Mouse (Mus musculus) stomach, embryonic 16.5 days (tissue): ENCODE measurements around the gene Etfbkmt. TPM values are rescaled to one million over a fixed set of nuclear protein-coding genes. Genes with fewer than 3 reads are reported as not detected.
A peak's percentile ranks its signal among the peaks of the same experiment; 100 is the strongest.
"Not testable (repeated sequence)": the region's sequence is repeated elsewhere in the genome, so short reads cannot be mapped to it uniquely, and the experiment has no call there.

ENCODE experiments used
- ATAC-seq: fragments of 200-750 bp; cut with Nextera tagmentation; 2 replicates; pipeline ENCODE4 v1.8.0; 2017; ENCODE audit warnings: moderate number of reproducible peaks, moderate TSS enrichment; ENCODE audit not compliant: insufficient read depth, low FRiP score
- H3K27ac ChIP-seq: fragments of 300-500 bp; sonication (generic); 2 replicates; pipeline ENCODE4 v1.5.1; 2014; ENCODE audit warnings: low read length
- H3K27me3 ChIP-seq: fragments of 300-500 bp; sonication (generic); 2 replicates; pipeline ENCODE4 v1.6.1; 2014; ENCODE audit warnings: low read length, control low read depth, mixed read lengths; ENCODE audit not compliant: control insufficient read depth, insufficient read depth
- H3K36me3 ChIP-seq: fragments of 300-500 bp; sonication (generic); 2 replicates; pipeline ENCODE4 v1.6.1; 2014; ENCODE audit warnings: low read length; ENCODE audit not compliant: control insufficient read depth, insufficient read depth
- H3K4me1 ChIP-seq: fragments of 300-500 bp; sonication (generic); 2 replicates; pipeline ENCODE4 v1.6.1; 2014; ENCODE audit warnings: low read length, control low read depth, mixed read lengths; ENCODE audit not compliant: control insufficient read depth, insufficient read depth
- H3K4me2 ChIP-seq: fragments of 300-500 bp; sonication (generic); 2 replicates; pipeline ENCODE4 v1.6.1; 2014; ENCODE audit warnings: low read depth, low read length, mixed read lengths
- H3K4me3 ChIP-seq: fragments of 300-500 bp; sonication (generic); replicated peaks from 2 replicates; pipeline ENCODE4 v1.5.1; 2014; ENCODE audit warnings: mild to moderate bottlenecking, low read length
- H3K9ac ChIP-seq: fragments of 300-500 bp; sonication (generic); 2 replicates; pipeline ENCODE4 v1.6.1; 2014; ENCODE audit warnings: low read length
- H3K9me3 ChIP-seq: fragments of 300-500 bp; sonication (generic); replicated peaks from 2 replicates; pipeline ENCODE4 v1.6.1; 2016; ENCODE audit warnings: low read length, control low read depth; ENCODE audit not compliant: control insufficient read depth
- WGBS: fragments of 180-500 bp; shearing (Covaris S2); extraction: QIAGEN DNeasy Blood & Tissue Kit; methylation state at CpG from one replicate; pipeline ENCODE4 v1.1.7; 2014; 5-methylcytosine and 5-hydroxymethylcytosine counted together
- polyA plus RNA-seq: library from polyadenylated mRNA; unstranded; fragments of >200 nt; fragmentation: Nextera tagmentation; extraction: Ambion mirVana; gene quantifications from 2 replicates; pipeline ENCODE4 v1.2.1, GENCODE M21; 2015

The Etfbkmt gene
- polyA plus RNA-seq, 1 experiment from 2014 or later: 18.1 TPM

- H3K4me3 ChIP-seq: peak within 1 kb of the TSS; percentile 91
- peak; percentile 99 for ATAC-seq
- WGBS: under 1% methylated on average over 34 of the region's 34 CpGs
Measured at GRCm38 (mm10) chr6:149188041-149188924, 48.6 kb downstream of the Etfbkmt start, which contains the start of gene Amn1. Amn1 (minus strand) TSS chr6:149188712.

GRCm38 (mm10) chr6:149188925-149189257, 49.2 kb downstream of the Etfbkmt start:
- ATAC-seq: peak; percentile 53
- H3K27me3 ChIP-seq: no peaks in the 10 kb centered on the region
- peaks cover 10% of the 10 kb centered on the region; the same call in 1 of the 2 replicates for H3K4me1 ChIP-seq
- peak overlapping the region; percentile 91 for H3K4me3 ChIP-seq
- H3K4me2 ChIP-seq: peak overlapping the region; percentile 69
- H3K36me3 ChIP-seq: peaks cover 3% of the 10 kb centered on the region; the same call in 1 of the 2 replicates
- H3K9me3 ChIP-seq: no peaks in the 10 kb centered on the region
- H3K27ac ChIP-seq: peak overlapping the region; percentile 57; the same call in 1 of the 2 replicates
- peak overlapping the region; percentile 69 for H3K9ac ChIP-seq
- 31% methylated on average over 8 of the region's 8 CpGs for WGBS

More at GRCm38 (mm10) chr6:149188041-149188924, 48.6 kb downstream of the Etfbkmt start, which contains the start of gene Amn1:
- Histone ChIP-seq H3K4me2 (peak within 1 kb of the TSS; percentile 69), H3K9ac (peak within 1 kb of the TSS; percentile 98), H3K4me1 (peaks cover 5% of the 10 kb centered on the region; the same call in 1 of the 2 replicates), H3K9me3 (no peaks in the 10 kb centered on the region), H3K36me3 (peaks cover 5% of the 10 kb centered on the region; the same call in 1 of the 2 replicates), H3K27me3 (no peaks in the 10 kb centered on the region), H3K27ac (peak within 1 kb of the TSS; percentile 95)

- Histone ChIP-seq H3K9me3 (no peaks in the 10 kb centered on the region), H3K9ac (no peak overlapping the region), H3K4me3 (no peak overlapping the region), H3K4me1 (peaks cover 10% of the 10 kb centered on the region; the same call in 1 of the 2 replicates), H3K27ac (no peak overlapping the region), H3K4me2 (0 out of 2 replicates have a peak overlapping the region, but pooled peaks have one; percentile 69), H3K36me3 (no peaks in the 10 kb centered on the region), H3K27me3 (no peaks in the 10 kb centered on the region)
- no peak for ATAC-seq
- WGBS: 93% methylated on average over 16 of the region's 16 CpGs
Measured at GRCm38 (mm10) chr6:149189340-149189922, 49.8 kb downstream of the Etfbkmt start.

GRCm38 (mm10) chr6:149191951-149192350, 52.3 kb downstream of the Etfbkmt start:
- H3K4me2 ChIP-seq, H3K9ac ChIP-seq, H3K9me3 ChIP-seq, H3K27ac ChIP-seq, H3K27me3 ChIP-seq, H3K4me3 ChIP-seq, ATAC-seq, H3K36me3 ChIP-seq: not testable (repeated sequence)
- 78% methylated on average over 5 of the region's 5 CpGs for WGBS
- H3K4me1 ChIP-seq: peaks cover 14% of the 10 kb centered on the region; the same call in 1 of the 2 replicates

- no peak overlapping the region for H3K9ac ChIP-seq
- H3K27me3 ChIP-seq: no peaks in the 10 kb centered on the region
- H3K9me3 ChIP-seq: no peaks in the 10 kb centered on the region
- peaks cover 9% of the 10 kb centered on the region; the same call in 1 of the 2 replicates for H3K4me1 ChIP-seq
- no peak overlapping the region for H3K4me2 ChIP-seq
- H3K36me3 ChIP-seq: no peaks in the 10 kb centered on the region
- WGBS: 62% methylated on average over 5 of the region's 5 CpGs
- no peak overlapping the region for H3K4me3 ChIP-seq
- H3K27ac ChIP-seq: peak overlapping the region; percentile 29; the same call in 1 of the 2 replicates
- ATAC-seq: peak; percentile 45; the same call in 1 of the 2 replicates
Measured at GRCm38 (mm10) chr6:149193276-149193905, 53.7 kb downstream of the Etfbkmt start.

- Histone ChIP-seq H3K27me3 (no peaks in the 10 kb centered on the region), H3K9ac (no peak overlapping the region), H3K4me2 (no peak overlapping the region), H3K27ac (peak overlapping the region; percentile 5; the same call in 1 of the 2 replicates), H3K4me3 (no peak overlapping the region), H3K9me3 (no peaks in the 10 kb centered on the region), H3K4me1 (peaks cover 9% of the 10 kb centered on the region; the same call in 1 of the 2 replicates), H3K36me3 (no peaks in the 10 kb centered on the region)
- WGBS: 44% methylated on average over 3 of the region's 3 CpGs
- peak; percentile 80 for ATAC-seq
Measured at GRCm38 (mm10) chr6:149197116-149197515, 57.5 kb downstream of the Etfbkmt start.

- ATAC-seq: no peak
- peaks cover 7% of the 10 kb centered on the region; the same call in 1 of the 2 replicates for H3K4me1 ChIP-seq
Measured at GRCm38 (mm10) chr6:149198572-149198971, 58.9 kb downstream of the Etfbkmt start.

More at GRCm38 (mm10) chr6:149198572-149198971, 58.9 kb downstream of the Etfbkmt start:
- H3K36me3 ChIP-seq: no peaks in the 10 kb centered on the region
- H3K27me3 ChIP-seq: no peaks in the 10 kb centered on the region
- no peak overlapping the region for H3K27ac ChIP-seq
- no peak overlapping the region for H3K4me3 ChIP-seq
- no peak overlapping the region for H3K4me2 ChIP-seq
- H3K9me3 ChIP-seq: no peaks in the 10 kb centered on the region
- H3K9ac ChIP-seq: no peak overlapping the region
